Mouse (Mus musculus) CH12.LX (cell line): Measurements from ENCODE around the gene Pik3ca.

ENCODE experiments used
- CTCF ChIP-seq, 2 experiments: IDR thresholded peaks in 1 of 2; conservative IDR thresholded peaks in 1 of 2; 2 replicates each; pipeline ENCODE4 v1.5.1; 2011 to 2012; ENCODE audit warnings: low read depth in 2 of 2, low read length in 2 of 2, improper control_type of control experiment in 1 of 2, inconsistent platforms in 1 of 2, mild to moderate bottlenecking in 1 of 2, moderate library complexity in 1 of 2
- EP300 ChIP-seq: IDR thresholded peaks from 2 replicates; pipeline ENCODE4 v1.6.1; 2011; ENCODE audit warnings: low read length, improper control_type of control experiment
- NRF1 ChIP-seq: IDR thresholded peaks from 2 replicates; pipeline ENCODE4 v1.6.1; 2014; ENCODE audit warnings: low read depth, mild to moderate bottlenecking, inconsistent platforms, low read length, improper control_type of control experiment, moderate library complexity
- POLR2A ChIP-seq: IDR thresholded peaks from 2 replicates; pipeline ENCODE4 v1.6.1; 2011; ENCODE audit warnings: low read depth, mild to moderate bottlenecking, improper control_type of control experiment, low read length
- RCOR1 ChIP-seq: conservative IDR thresholded peaks from 2 replicates; pipeline ENCODE4 v1.6.1; 2012; ENCODE audit warnings: low read depth, mild to moderate bottlenecking, inconsistent platforms, low read length, improper control_type of control experiment
- USF1 ChIP-seq: IDR thresholded peaks from 2 replicates; pipeline ENCODE4 v1.6.1; 2014; ENCODE audit warnings: low read depth, mild to moderate bottlenecking, inconsistent platforms, low read length, improper control_type of control experiment
- ZKSCAN1 ChIP-seq: IDR thresholded peaks from 2 replicates; pipeline ENCODE4 v1.6.1; 2012; ENCODE audit warnings: low read depth, inconsistent platforms, low read length, improper control_type of control experiment, borderline replicate concordance

GRCm38 (mm10) chr3:32470449-32470848, 73.0 kb downstream of the Pik3ca start:
- TF ChIP-seq CTCF (conservative IDR thresholded peaks at IDR 0.05 in 1 of 2, IDR thresholded peaks at IDR 0.05 in 1 of 2; ENCODE audit: low read depth in 2 of 2, low read length in 2 of 2) (no peak), ZKSCAN1 (no peak), POLR2A (no peak), NRF1 (no peak), RCOR1 (no peak), EP300 (no peak), USF1 (no peak)
